Mouse (Mus musculus) brain, adult 2 months (tissue): ENCODE measurements around the gene Haus4.

Experiments used
- DNase-seq: peaks from one replicate; pipeline ENCODE4 v3.0.0; 2011; ENCODE audit warnings: low read depth, low spot score

Haus4 gene

DNA sequence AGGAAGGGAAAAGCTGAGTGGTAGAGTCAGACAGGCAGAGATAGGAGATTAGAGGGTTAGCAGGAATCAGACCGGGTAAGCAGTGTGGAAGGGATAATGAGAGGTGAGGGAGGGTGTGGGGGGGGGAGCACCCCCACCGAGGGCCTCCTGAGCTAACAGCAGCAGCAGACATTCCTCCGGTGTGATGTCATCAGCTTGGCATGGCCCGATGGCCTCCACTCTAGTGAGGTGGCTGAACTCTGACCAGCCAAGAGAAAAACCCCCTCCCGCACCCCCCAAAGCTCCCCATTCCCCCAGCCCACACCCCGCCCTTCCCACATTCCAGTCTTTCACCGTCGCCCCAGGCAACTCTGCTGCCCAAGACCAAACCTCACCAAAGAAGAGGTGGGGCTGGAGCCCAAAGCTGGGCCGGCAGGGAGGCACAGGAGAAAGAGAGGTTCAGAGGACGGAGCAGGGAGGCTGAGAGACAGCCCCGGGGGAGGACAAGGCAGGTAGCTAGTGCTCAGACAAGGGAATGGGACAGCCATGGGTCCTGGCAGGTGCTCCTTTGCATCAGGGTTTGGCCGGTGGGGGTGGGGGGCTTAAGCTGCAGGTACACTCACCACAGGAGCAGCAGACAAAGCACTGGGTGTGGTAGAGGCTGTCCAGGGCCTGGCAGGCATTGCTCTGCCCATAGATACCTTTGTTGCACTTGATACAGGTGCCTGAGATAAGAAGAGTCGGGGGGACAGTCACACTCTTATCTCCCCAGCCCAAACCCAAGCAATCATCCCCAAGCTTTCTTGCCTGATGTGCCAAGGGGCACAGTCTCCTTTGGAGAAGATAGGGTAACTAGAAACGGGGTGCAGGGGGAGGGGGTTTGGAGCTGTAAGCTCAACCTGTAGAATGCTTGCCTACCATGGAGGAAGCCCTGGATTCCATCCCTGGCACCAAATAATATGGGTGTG lies 18.6 kb upstream of the Haus4 start:
- no peak for DNase-seq

DNA sequence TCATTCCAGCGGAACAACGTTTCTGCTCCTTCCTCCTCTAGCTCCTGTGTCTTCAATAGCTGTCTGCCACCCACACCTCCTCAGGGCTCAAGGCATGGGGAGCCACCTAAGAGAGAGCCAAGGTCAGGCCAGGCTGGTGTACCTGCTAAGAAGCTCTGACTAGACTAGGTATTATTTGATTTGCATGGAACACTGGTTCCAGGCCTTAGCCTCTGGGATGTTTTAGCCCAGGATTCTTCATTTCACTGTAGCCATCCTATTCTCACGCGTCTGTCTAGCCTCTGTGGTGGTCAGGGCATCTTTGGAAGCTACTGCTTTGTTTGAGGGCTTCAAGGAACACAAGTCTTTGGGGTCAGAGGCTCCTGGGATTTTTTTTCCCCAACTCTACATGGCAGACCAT lies 17.7 kb upstream of the Haus4 start:
- no peak for DNase-seq

DNA sequence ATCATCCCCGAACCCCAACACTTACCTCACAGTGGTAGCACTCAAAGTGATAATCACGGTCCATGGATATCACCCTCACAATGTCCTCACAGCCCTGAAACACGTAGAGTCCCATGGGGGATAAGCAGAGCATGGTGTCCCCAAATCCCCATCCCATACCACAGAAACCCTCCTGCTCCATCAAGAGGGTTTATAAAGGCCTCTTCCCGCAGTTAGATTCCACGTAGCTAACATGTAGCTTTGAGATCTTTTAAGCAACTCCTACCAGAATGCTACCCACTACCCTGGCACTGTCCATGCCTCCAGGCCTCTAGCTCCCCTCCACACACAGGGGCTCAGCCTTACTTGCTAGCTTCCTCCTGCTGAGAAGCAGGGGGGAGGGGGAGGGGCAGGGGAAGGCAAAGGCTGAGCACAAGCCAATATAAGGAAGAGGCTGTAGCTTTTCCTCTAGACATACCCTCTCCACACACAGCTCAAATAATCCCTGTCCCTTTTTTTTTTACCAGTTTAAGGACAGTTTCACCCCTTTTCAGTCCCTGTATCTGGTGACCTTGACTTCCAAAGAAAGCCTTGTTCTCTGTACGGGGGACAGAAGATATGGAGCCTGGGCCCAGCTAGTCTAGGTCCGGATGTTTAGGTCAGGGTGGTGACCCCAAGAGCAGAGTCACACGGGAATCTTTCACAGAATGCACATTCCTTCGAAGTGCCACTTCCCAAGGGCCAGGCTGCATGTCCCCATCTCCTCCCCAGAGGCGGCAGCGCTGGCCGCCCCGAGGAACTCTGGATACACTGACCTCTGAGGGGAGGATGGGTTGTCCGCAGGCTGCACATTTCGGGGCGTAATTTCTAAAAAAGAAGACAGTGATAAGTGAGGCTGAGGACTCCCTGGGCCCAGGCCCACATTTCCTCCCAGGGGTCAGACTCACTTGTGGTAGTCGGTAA lies 15.3 kb upstream of the Haus4 start:
- DNase-seq = no peak

DNA sequence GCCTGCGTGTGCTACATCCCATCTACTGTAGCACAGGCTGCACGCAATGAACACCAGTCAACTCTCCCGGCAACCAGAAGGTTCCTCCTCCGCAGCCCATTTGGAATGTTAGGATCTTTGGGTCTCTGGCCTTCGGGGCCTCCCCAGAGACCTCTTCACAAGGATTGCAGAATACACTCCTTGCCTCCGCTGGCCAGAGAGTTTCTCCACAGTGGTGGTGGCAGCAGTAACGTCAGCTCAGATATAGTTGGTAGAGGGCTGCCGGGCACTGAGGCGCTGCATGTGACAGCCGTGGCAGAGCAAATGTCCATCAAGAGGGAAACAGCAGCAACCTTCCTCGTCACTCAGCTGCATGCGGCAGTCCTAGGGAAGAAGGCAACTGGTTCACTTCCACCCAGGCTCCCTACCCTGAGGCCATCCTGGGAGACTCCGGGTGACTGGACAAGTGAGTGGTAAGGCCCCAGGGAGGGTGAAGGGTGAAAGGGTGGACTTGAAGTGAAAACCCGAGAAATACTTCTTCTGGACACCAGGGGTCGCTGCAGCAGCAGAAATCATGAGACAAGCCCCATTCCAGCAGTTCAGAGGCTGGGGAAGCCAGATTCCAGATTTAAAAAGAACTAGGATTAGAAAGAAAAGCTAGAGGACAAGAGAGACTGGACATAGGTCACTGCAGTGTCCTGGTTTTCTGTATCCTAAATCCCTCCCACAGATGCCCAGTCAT lies 14.4 kb upstream of the Haus4 start:
- peak; percentile 87 for DNase-seq

DNA sequence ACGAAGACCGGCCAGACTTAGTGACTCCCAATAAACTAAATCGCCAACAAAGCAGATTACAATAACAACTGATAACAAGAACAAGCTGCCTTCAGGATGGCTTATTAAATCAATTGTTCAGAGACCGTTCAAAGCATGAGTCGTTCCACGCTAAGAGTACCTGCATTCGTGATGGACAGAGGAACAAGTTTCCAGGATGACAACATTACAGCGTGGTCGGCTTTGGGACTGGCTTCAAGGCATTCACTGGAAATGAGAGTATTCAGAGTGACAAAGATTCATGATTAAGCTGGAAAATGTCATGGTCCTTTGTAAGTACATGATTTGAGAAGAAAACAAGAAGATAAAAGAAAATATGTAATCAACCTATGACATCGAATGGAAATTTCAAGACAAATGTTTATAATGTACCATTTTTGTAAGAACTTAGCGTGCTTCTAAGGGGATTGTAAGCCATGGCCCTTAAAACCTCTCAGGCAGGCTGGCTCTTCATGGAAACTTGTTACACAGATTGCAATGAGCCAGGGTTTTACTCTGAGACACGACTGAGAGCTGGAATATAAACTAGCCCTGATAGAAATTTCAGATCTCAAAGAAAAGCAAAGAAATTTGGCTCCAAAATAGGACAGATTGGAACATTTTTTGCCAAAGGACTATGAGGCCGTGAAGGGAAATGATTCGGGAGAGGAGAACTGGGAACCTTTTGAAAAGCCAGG lies 6.3 kb upstream of the Haus4 start:
- no peak for DNase-seq

DNA sequence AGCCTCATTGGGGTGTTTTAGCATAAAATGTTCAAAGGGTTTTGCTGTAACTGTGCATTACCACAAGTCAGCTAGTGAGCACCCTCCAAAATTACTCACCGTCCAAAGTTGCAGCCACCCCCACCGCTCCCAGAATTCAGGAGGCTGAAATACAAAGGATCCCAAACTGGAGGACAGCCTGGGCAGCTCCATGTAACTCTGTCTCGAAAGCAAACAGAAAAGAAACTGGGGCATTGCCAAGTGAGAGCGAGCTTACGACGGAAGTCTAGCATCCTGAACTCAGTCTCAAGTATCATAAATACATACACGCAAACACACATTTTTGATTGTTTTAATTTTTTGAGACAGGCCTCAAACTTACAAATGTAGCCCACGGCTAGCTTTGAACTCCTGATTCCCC lies 2.9 kb upstream of the Haus4 start:
- DNase-seq = no peak

DNA sequence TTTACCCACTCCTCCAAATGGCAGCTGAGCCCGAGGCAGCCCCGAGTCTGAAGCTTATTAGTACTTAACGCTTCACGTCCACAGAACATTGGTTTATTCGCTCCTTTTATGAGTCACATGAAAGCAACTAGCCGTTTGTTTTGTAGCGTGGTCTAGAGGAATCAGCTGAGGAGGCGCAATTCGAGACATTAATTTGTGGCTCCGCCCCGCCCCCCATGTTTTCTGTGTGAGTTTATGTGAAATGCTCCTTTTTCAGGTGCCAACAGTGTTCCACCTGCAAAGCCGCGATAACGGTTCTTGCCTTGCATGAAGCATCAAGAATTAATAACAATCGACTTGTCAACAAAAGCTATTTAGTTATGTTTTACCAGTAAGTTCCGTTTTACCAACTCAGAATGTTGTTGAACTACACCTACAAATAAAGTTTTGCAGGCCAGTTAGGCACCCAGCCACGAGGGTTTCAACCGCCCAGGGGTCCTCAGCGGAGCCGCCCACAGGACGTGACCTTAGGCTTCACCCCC lies 902 bp downstream of the Haus4 start:
- DNase-seq = peak; percentile 17

DNA sequence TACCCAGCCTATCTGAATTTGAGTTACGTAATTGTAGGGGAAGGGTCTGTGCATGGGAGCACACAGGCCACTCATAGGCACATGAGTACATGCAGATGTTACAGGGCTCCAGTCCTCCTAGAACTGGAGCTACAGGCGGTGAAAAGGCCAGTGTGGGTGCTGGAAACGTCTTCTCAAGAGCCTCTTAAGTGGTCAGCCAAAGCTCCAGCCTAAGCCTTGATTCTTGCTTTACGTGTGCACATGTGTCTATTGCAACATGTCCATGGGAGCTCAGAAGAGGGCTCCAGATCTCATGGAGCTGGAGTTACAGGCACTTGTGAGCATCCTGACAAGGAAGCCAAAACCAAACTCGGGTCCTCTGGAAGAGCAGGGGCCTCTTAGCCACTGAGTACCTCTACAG lies 9.7 kb downstream of the Haus4 start:
- DNase-seq = no peak

DNA sequence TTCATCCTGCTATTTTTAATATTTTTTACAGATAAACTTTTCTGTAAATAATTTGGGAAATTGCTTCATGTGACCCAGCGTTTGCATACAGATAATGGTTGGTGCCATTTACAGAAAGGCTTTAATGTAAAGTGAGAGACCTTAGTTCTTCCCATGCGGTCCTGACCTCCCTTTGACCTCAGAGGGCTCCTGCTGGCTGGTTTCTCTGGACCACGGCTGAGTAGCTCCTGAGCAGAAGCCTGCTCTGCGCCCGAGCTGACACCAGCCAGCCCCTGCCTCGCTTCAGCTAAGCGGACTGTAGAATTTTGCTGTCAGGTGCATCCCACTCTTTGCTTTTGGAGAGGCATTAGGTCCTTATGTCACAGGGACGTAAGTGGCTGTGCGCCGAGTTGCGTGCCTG lies 13.6 kb downstream of the Haus4 start:
- DNase-seq = no peak

DNA sequence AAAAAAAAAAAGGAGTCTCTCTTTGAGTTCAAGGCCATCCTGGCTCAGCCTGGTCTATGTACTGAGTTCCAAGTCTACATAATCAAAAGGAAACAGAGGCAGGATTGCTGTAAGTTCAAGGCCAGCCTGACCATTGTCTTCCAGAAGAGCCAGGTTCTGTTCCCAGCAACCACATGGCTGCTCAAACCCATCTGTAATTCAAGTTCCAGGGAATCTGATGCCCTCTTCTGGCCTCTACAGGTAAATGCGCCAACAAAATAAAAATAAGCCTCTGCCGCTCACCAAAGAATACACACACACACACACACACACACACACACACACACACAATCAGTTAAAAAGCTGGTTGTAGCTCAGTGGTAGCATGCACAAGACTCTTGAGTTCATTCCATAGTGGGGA lies 15.8 kb downstream of the Haus4 start:
- DNase-seq = no peak

DNA sequence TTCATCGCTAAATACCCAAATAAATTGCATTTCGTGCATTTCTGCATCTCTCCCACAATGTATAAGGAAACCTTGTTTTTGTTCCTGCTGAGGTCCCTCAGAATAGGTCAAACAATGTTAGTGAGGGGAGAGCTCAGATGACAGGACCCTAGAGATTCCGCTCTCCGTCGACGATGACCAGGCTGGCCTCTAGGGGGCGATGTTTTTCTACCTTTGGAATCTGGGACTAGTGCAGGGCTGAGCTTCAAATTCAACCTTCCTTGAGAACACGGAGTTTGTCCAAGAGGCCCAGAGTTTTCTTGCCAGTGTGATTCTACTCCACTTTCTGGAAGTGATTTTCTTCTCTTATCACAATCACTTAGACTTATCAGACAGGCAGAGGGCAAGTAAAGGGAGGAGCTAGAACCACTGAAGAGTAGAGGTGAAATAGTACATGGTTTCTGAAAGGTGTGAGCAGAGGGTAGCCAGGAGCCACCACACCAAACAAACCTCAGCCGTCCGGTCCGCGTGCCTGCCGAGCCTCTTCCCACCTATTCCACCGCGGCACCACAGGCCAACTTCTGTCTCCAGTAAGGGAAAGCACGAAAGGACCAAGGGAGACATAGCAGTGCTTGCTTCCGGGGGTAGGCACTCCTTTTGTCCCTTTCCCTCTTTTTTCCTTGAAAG lies 25.8 kb downstream of the Haus4 start:
- peak; percentile 83 for DNase-seq

DNA sequence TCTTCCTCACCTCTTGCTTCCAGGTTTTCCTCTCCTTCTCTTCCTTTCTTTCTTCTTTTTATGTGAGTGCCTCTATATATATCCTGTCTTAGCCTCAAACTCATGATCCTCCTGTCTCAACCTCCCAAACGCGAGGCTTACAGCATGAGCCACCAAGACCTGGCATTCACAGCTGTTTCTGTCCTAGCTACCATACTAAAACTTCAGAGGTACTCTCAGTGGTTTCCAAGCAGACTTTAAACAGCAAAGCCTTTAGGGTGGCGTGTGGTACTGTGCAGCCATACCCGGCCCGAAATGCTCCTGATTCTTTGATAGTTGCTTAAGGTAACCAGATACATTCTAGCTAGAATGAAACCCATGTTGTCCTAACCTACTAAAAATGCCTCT lies 26.4 kb downstream of the Haus4 start:
- no peak for DNase-seq

DNA sequence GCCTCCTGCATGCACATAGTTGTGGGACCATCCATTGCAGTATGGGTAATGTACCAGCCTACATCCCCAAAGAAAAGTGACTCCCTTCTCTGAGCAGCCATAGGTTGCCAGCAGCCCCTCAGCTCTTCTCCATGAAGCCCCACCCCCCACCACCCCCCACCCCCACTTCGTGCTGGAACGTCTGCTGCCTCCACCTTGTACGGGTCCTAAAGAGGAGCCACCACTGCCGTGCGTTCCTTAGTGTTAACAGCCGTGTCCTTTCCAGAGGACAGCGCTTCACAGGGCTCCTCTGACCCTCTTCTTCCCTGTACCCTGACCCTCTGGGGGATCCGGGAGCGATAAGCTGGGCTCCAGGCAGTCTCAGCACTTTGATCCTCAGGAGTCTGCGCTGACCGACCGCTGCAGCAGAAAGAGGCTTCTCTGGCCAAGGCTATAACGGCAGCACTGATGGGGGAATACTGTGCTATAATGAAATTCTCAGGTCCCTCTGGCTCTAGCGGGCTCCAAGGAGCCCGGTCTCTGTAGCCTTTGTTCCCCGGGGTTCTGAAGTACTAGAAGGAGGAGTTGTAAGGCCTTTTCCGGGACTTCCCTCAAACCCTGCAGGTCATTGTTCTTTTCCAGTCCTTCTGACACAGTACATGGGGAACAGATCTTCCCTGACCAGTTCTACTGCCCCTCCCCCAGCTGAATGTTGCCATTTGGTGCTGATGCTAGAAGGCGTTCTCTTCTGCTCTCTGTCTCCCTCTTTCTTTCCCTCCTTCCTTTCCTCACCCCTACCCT lies 27.0 kb downstream of the Haus4 start:
- peak; percentile 81 for DNase-seq

DNA sequence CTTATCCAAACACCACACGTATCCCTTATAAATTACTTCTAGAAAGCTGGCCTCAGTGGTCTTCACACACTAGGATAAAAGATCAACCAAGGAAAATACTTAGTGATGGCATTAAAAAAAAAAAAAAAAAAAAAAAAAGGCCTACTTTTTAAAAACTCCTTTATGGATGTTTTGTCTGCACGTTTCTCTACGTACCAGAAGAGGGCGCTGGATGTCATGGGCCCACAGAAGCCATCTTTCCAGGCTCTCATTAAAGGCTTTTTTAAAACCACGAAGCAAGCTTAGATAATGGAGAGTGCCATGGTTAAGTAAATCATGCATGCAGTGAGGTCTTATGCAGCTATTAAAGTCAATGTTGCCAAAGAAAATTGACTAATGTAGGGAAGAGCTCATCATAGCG lies 30.8 kb downstream of the Haus4 start:
- DNase-seq = peak; percentile 22

DNA sequence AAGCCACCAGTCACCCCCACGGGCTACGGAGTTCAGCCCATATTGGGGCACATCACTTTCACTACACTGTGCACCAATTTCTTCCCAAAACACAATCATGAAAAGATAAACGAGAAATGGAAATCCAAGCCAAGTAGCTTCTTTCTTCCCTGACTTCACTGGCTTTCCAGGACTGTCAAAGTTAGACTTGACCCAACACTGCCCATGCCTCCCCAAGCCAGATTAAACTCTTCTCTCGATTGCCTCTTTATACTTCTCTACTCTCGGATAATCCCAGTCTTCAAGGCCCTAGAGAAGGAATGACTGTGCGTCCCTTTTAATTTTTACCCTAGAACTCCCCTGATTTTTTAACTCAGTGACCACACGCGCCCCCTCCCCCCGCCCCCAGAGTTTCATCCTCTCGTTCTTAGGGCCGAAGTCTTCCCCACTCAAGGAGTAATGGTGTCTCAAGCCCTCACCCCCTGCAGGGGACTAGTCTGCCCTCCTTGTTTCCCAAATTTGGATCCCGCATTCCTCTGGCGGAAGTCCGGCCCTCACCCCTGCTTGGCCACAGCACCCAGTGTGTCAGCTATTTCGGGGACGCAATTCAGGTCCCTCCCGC lies 37.6 kb downstream of the Haus4 start:
- no peak for DNase-seq

DNA sequence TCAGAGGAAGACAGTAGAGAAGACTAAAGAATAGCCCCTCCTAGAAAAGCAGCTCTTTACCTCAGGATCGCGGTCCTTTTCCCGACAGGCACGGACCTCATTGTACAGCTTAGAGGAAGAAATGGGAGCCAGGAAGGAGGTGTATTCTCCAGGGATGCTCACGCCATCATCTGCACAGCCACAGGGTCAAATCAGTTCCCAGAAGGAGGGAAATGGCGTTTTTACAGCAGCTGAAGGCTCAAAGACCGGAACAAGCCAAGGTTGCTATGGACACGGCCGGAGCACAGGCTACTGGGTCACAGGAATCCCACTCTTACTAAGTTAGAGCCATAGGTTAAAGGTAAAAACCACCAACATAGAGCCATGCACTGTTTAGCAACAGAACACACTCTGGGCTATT lies 44.6 kb downstream of the Haus4 start:
- no peak for DNase-seq

DNA sequence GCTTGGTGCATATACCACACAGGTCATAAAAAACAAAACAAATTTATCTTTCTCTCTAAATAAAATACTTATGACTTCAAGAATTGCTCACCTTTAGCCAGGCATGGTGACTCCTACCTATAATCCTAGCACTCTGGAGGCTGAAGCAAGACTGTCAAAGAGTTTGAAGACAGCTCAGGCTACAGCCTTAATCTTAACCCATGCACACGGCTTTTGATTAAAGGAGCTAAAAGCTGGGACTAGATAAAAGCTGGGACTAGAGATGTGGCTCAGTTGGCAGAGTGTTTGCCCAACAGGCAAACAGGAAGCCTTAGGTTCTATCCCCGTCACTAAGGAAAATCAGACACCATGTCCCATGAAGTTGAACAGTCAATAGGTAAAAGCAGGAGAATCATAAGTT lies 51.3 kb downstream of the Haus4 start:
- no peak for DNase-seq

DNA sequence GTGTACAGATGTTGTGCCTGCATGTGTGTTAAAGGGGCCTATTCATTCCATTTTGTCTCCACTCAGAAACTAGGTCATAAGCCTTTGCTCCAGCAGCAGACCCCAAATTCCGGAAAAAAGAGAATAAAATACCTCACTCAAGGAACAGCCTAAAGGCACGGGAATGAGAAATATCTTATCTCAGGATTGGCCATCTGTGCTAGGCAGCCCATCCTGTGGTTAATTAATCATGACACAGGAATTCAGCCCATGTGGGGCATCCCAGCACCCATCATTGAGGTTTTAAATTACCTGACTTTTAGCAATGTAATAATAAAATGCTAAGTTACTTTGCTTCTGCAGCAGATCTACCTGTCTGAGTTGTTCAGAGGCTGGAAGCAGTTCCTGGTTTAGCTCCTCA lies 53.1 kb downstream of the Haus4 start:
- DNase-seq = no peak

DNA sequence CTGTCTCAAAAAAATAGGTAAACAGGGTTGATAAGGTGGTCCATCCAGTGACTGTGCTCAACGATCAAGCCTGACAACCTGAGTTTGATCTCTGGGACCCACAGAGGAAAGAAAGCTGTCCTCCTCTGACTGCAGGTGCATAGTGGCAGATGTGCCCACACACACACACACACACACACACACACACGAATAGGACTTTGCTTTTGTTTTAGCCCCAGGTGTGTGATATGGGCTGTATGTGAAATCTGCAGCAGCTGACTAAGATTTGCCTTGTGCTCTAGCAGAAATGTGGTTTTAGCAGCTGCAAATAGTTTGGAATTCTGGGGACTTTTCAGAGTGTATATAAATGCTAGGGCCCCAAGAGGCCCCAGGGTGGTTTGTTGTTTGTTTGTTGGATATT lies 55.1 kb downstream of the Haus4 start:
- no peak for DNase-seq
